Mouse (Mus musculus) cerebellum, adult 8-10 months (tissue): ENCODE results near the gene Syce1.
"Not testable (repeated sequence)": the region's sequence is repeated elsewhere in the genome, so short reads cannot be mapped to it uniquely, and the experiment has no call there.

Experiments
- DNase-seq: peaks from one replicate; pipeline ENCODE4 v3.0.0; 2022

Syce1 gene

GRCm38 (mm10) chr7:140765391-140765790 lies 22.3 kb downstream of the Syce1 start:
- DNase-seq, result not testable (repeated sequence)

GRCm38 (mm10) chr7:140763447-140764020 lies 24.1 kb downstream of the Syce1 start, which contains the start of gene Cyp2e1:
Gene Cyp2e1, plus strand, starts transcription at chr7:140763739.
- DNase-seq, result no peak

- no peak for DNase-seq
Measured at GRCm38 (mm10) chr7:140760647-140761046, 27.0 kb downstream of the Syce1 start.

- no peak for DNase-seq
Measured at GRCm38 (mm10) chr7:140756151-140756854, 31.3 kb downstream of the Syce1 start.

GRCm38 (mm10) chr7:140754556-140754955 lies 33.1 kb downstream of the Syce1 start:
- no peak for DNase-seq

GRCm38 (mm10) chr7:140748827-140749160 lies 38.9 kb downstream of the Syce1 start:
- no peak for DNase-seq

- DNase-seq, result no peak
Measured at GRCm38 (mm10) chr7:140748116-140748826, 39.4 kb downstream of the Syce1 start.

- DNase-seq, result no peak
Measured at GRCm38 (mm10) chr7:140747402-140747801, 40.2 kb downstream of the Syce1 start.

GRCm38 (mm10) chr7:140733162-140733561 lies 54.5 kb downstream of the Syce1 start:
- DNase-seq, result no peak
